Mouse (Mus musculus) embryonic fibroblast, embryonic 13.5 days (primary cell): ENCODE results near the gene Mab21l3. TPM values are rescaled to one million over a fixed set of nuclear protein-coding genes. Genes with fewer than 3 reads are reported as not detected.

ENCODE experiments used
- H3K27ac ChIP-seq: 2 replicates; pipeline ENCODE4 v1.5.1; 2012; ENCODE audit warnings: low read length, control low read depth, inconsistent platforms; ENCODE audit not compliant: insufficient read depth
- H3K4me1 ChIP-seq: 2 replicates; pipeline ENCODE4 v1.6.1; 2011; ENCODE audit warnings: low read length; ENCODE audit not compliant: control insufficient read depth, insufficient read depth
- H3K4me3 ChIP-seq: 2 replicates; pipeline ENCODE4 v1.5.1; 2011; ENCODE audit warnings: mild to moderate bottlenecking, control low read depth, low read length; ENCODE audit not compliant: insufficient read depth
- CTCF ChIP-seq: IDR thresholded peaks from 2 replicates; pipeline ENCODE4 v1.5.1; 2011; ENCODE audit warnings: mild to moderate bottlenecking, control low read depth, low read length, moderate library complexity, borderline replicate concordance; ENCODE audit not compliant: insufficient read depth
- POLR2A ChIP-seq: IDR thresholded peaks from 2 replicates; pipeline ENCODE4 v1.6.1; 2011; ENCODE audit warnings: low read depth, mild to moderate bottlenecking, control low read depth, low read length, moderate library complexity
- polyA plus RNA-seq: library from polyadenylated mRNA; stranded (reverse); fragments of >200 nt; gene quantifications from 2 replicates; pipeline ENCODE4 v1.2.4, GENCODE M21; 2011; ENCODE audit warnings: low read depth; ENCODE audit not compliant: missing spikeins, insufficient read length

Gene Mab21l3
- polyA plus RNA-seq, 1 experiment = 2.5 TPM

DNA sequence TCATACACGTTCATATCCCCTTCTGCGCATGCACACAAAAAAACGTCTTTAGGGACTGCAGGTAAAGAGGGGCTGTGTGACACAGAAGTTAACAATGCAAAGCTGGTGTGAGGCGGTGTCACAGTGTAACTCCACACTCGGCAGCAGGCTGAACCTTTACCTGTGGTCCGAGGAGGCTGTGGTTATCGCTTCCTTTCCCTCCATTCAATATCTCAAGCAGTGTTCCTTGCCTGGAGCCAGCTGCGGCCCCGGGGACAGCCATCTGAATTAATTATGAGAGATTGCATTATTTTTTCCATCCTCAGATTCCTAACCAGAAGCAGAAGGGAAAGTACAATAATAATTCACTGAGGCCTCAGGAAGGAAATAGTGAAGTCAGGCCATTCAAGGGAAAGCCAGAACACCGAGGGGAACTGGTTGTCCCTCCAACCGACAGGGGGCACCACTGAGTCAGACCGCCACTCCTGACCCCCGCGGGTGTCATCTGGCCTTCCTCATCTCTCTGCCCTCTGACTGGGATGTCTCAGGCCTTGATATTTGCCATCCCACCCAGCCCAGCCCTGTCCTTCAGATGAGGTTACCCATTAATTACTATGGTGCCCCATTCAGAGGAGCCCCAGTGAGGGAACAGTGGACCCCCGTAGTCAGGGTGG is 53.2 kb downstream of the Mab21l3 start:
- H3K27ac ChIP-seq = no peak overlapping the region
- TF ChIP-seq CTCF (no peak), POLR2A (no peak)
- no peak overlapping the region for H3K4me3 ChIP-seq
- H3K4me1 ChIP-seq = no peaks in the 10 kb centered on the region

DNA sequence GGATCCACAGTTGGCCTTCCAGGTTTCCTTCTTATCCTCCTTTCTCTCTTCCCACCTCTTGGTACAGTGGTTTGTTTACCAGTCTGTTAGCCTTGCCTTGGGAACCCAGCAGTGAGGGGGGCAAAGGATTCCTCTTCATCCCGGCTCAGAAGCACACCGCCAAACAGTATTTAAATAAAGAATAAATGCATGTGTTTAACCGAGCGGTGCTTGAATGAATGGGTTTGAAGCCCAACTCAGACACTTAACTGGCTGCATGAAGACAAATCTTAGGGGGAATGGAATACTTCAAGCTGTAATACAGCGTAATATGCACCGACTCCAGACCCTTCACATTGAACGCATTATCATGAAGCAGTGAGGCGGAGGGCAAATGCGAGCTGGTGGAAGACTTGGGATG is 54.1 kb downstream of the Mab21l3 start:
- H3K4me1 ChIP-seq = no peaks in the 10 kb centered on the region
- TF ChIP-seq CTCF (no peak), POLR2A (no peak)
- no peak overlapping the region for H3K27ac ChIP-seq
- H3K4me3 ChIP-seq = no peak overlapping the region

DNA sequence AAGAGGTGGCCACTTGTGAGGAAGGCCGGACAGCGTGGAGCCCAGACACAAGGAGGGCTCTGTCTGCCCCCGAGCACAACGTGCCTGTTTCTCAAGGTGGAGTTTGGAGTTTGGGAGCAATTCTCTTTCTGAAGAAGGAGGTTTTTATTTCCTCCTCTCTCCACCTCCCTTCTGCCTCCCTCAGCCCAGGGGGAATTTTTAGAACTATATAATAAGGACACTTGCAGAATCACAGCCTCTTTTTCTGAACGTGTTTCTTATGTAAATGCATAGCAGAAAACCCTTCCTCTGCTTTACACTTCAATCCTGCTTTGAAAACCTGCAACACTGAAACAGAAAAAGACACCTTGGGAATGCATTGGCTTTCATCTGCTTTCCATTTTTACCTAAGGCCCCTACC is 54.7 kb downstream of the Mab21l3 start:
- H3K4me3 ChIP-seq = no peak overlapping the region
- no peak overlapping the region for H3K27ac ChIP-seq
- no peak for TF ChIP-seq CTCF
- TF ChIP-seq POLR2A = no peak
- no peaks in the 10 kb centered on the region for H3K4me1 ChIP-seq

DNA sequence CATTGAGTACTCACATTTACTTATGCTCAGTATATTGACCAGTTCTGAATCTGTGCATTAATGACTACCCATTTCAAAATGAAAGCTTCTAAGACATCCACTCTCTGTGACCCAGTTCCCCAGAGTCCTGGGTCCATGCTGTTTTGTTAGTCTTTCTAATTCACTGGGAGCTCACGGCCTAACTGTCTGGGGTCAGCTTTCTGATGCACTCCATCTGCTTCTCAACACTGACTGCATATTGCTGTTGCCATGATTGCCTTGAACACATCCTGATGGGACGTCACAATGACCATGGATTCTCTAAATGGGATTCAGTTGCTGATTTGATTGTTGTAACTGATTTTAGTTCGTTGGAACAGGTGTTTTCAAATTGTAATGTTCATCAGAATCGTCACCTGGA is 56.6 kb downstream of the Mab21l3 start:
- TF ChIP-seq POLR2A (no peak), CTCF (no peak)
- no peak overlapping the region for H3K4me3 ChIP-seq
- H3K27ac ChIP-seq = no peak overlapping the region
- H3K4me1 ChIP-seq = no peaks in the 10 kb centered on the region

- TF ChIP-seq CTCF (no peak), POLR2A (no peak)
- Histone ChIP-seq H3K27ac (no peak overlapping the region), H3K4me1 (no peaks in the 10 kb centered on the region), H3K4me3 (no peak overlapping the region)
Measured at GRCm38 (mm10) chr3:101784768-101785424, 63.9 kb downstream of the Mab21l3 start.

DNA sequence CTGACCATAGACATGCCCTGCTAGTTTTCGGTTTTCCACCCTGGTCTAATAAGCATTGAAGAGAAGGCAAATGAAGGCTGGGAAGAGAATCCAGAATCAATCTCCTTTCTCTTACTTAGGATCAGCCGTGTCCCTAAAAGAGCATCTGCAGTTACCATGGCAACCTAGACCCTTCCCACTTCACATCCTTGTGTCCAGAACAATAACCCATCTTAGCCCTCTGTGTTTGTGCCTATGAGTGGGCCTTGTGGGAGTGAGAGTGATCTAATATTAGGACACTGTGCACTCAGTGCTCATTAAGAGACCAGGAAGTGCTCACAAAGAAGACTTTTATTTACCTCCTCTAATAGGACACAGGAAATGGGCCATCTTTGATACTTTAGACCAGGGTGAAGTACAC is 65.0 kb downstream of the Mab21l3 start:
- Histone ChIP-seq H3K27ac (no peak overlapping the region), H3K4me1 (no peaks in the 10 kb centered on the region), H3K4me3 (no peak overlapping the region)
- TF ChIP-seq POLR2A = no peak
- TF ChIP-seq CTCF = no peak

DNA sequence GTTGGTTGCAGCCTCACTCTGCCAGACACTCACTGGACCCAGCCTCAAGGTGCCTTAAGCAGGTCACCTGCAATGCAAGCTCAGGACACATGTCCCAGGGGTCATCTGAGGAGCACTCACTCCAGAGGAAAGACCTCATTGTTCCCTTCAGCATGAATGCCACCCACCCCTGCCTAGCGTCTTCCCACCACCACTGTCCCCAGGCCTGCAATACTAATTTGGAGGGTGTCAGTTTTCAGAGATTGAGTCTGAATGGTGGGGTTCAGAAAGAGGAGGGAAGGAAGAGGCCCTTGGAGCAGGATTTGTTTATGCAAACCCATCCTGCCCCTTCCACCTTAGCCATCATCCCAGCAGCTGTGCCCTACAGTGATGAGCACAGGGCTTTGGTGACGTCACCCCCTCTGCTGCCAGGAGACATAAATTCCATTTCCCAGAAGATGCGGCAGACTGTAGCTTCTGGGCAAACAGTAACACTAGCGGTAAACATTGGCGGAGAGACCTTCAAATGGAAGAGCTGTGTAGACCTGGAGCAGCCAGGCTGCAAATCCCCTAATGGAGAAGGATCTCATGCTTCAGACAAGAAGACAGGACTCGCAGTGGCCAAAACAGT is 67.8 kb downstream of the Mab21l3 start:
- no peak for TF ChIP-seq POLR2A
- no peak for TF ChIP-seq CTCF
- H3K27ac ChIP-seq = no peak overlapping the region
- no peaks in the 10 kb centered on the region for H3K4me1 ChIP-seq
- no peak overlapping the region for H3K4me3 ChIP-seq

DNA sequence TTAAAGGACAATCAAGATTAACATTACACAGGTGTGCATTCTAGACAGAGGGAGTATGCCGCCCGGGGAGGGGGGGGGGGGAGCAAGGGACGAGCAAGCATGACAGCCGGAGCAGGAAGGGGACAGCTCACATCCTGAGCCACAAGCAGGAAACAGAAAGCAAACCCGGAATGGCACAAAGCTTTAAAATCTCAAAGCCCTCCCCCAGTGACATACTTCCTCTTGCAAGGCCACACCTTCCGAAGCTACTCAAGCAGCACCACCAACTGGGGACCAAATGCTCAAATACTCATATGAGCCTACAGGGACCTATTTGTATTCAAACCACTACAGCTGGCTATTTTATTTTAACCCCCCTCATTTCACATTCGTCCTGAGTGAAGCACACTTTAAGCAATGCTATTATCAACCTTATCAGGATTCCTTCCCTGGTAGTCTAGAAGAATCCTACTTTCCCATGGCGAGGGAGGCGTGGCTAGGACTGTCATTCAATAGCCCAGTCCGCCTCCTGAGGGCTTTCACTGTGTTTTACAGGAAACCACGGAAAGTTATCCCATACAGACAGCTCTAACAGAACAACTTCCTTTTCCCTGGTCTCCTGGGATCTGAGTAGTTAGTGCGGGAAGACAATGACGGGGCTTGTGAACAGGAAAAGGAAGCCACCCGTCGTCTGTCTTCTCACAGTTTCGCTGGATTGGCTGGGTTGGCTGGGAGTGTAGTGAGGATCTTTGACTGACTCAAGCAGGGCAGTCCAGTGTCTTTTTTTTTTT is 69.7 kb downstream of the Mab21l3 start:
- Histone ChIP-seq H3K4me1 (no peaks in the 10 kb centered on the region), H3K4me3 (no peak overlapping the region), H3K27ac (no peak overlapping the region)
- TF ChIP-seq CTCF (no peak), POLR2A (no peak)

DNA sequence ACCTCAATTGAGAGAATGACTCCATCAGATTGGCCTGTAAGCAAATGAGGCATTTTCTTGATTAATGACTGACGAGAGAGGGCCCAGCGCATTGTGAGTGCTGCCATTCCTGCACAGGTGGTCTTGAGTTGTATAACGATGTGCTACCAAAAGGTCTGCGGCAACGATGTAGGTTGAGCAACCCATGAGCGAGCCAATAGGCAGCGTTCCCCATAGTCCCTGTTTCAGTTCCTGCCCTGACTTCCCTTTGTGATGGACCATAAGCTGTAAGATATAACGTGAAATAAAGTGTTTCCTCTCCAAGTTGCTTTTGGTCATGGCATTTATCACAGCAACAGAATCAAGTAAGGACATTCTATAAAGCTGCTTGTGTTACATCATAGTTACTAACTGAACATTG is 73.0 kb downstream of the Mab21l3 start:
- Histone ChIP-seq H3K4me3 (no peak overlapping the region), H3K27ac (no peak overlapping the region), H3K4me1 (no peaks in the 10 kb centered on the region)
- TF ChIP-seq POLR2A (no peak), CTCF (no peak)
